Mouse (Mus musculus) forebrain, embryonic 16.5 days (tissue): ENCODE data around the gene Tdrd9. TPM values are rescaled to one million over a fixed set of nuclear protein-coding genes. Genes with fewer than 3 reads are reported as not detected.

Source experiments
- ATAC-seq: fragments of 200-750 bp; cut with Nextera tagmentation; 2 replicates; pipeline ENCODE4 v1.8.0; 2017; ENCODE audit warnings: mild to moderate bottlenecking, moderate library complexity
- H3K27ac ChIP-seq: fragments of 300-500 bp; sonication (generic); 2 replicates; pipeline ENCODE4 v1.5.1; 2014; ENCODE audit warnings: low read length, control low read depth
- H3K27me3 ChIP-seq: fragments of 300-500 bp; sonication (generic); replicated peaks from 2 replicates; pipeline ENCODE4 v1.6.1; 2014; ENCODE audit warnings: low read length; ENCODE audit not compliant: control insufficient read depth, insufficient read depth
- H3K36me3 ChIP-seq: fragments of 300-500 bp; sonication (generic); 2 replicates; pipeline ENCODE4 v1.6.1; 2014; ENCODE audit not compliant: control insufficient read depth, insufficient read depth
- H3K4me1 ChIP-seq: fragments of 300-500 bp; sonication (generic); replicated peaks from 2 replicates; pipeline ENCODE4 v1.6.1; 2014; ENCODE audit warnings: low read length; ENCODE audit not compliant: control insufficient read depth, insufficient read depth
- H3K4me2 ChIP-seq: fragments of 300-500 bp; sonication (generic); 2 replicates; pipeline ENCODE4 v1.6.1; 2014; ENCODE audit warnings: mild to moderate bottlenecking, low read length, control low read depth
- H3K4me3 ChIP-seq: fragments of 300-500 bp; sonication (generic); replicated peaks from 2 replicates; pipeline ENCODE4 v1.5.1; 2014; ENCODE audit warnings: mild to moderate bottlenecking, low read length, control low read depth
- H3K9ac ChIP-seq: fragments of 300-500 bp; sonication (generic); replicated peaks from 2 replicates; pipeline ENCODE4 v1.6.1; 2014; ENCODE audit warnings: low read depth, low read length, control low read depth
- H3K9me3 ChIP-seq: fragments of 300-500 bp; sonication (generic); 2 replicates; pipeline ENCODE4 v1.6.1; 2016; ENCODE audit warnings: low read length; ENCODE audit not compliant: control insufficient read depth
- WGBS: fragments of 180-500 bp; shearing (Covaris S2); extraction: QIAGEN DNeasy Blood & Tissue Kit; methylation state at CpG from one replicate; pipeline ENCODE4 v1.1.7; 2014; 5-methylcytosine and 5-hydroxymethylcytosine counted together
- polyA plus RNA-seq: library from polyadenylated mRNA; unstranded; fragments of >200 nt; fragmentation: Nextera tagmentation; extraction: Ambion mirVana; gene quantifications from 2 replicates; pipeline ENCODE4 v1.2.1, GENCODE M21; 2015

Gene Tdrd9
- 0.19 and 0.44 TPM in 2 replicates for polyA plus RNA-seq

DNA sequence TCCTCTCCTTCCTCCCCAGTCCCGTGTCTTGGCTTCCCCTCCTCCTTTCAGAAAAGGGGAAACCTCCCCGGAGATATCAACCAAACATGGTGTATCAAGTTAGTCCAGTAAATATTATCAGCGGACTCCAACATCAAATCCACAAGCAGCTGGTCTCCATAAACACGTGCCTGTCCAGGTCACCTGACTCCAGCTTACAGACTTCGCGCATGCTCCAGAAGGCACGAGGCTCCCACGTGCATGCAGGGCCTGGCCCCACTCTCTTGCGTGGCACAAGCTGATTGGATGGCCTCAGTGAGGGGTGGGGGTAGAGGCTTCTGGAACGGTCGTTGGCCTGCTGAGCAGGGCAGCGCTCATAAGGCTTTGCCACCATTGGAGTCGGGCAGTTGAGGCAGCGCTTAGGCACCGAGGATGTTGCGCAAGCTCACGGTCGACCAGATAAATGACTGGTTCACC lies at the start of gene Tdrd9:
TSS of gene Tdrd9 (plus strand) at position 329 of the 456 bp plus-strand sequence.
- H3K27ac ChIP-seq = no peak within 1 kb of the TSS
- H3K36me3 ChIP-seq = no peaks in the 10 kb centered on the region
- H3K4me2 ChIP-seq = no peak within 1 kb of the TSS
- no peak within 1 kb of the TSS for H3K4me3 ChIP-seq
- H3K4me1 ChIP-seq = peaks cover under 1% of the 10 kb centered on the region
- no peak for ATAC-seq
- no peak within 1 kb of the TSS for H3K9ac ChIP-seq
- no peaks in the 10 kb centered on the region for H3K9me3 ChIP-seq
- no peaks in the 10 kb centered on the region for H3K27me3 ChIP-seq
- WGBS = 88% methylated on average over 18 of the region's 18 CpGs

DNA sequence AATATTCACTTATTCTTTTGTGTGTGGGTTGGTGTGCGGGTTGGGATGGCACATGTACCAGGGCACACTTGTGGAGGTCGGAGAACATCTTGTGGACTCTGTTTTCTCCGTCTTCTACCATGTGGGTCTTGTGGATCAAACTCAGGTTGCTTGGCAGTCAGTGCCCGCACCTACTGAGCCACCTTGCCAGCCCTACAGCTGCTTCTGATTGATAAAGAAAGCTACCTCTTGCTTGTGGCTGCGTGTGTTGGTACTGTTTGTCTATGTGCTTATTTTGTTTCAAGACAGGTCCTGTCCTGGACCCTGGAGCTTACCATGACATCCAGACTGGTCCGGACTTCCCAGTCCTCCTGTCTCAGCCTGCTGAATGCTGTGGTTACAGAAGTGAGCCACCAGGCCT lies 48.2 kb upstream of the Tdrd9 start:
- Histone ChIP-seq H3K4me2 (no peak overlapping the region), H3K27me3 (no peaks in the 10 kb centered on the region), H3K4me1 (peaks cover 5% of the 10 kb centered on the region; the same call in 1 of the 2 replicates), H3K9me3 (no peaks in the 10 kb centered on the region), H3K27ac (no peak overlapping the region), H3K4me3 (no peak overlapping the region), H3K9ac (no peak overlapping the region), H3K36me3 (no peaks in the 10 kb centered on the region)
- WGBS = 87% methylated on average over 6 of the region's 6 CpGs
- ATAC-seq = no peak

DNA sequence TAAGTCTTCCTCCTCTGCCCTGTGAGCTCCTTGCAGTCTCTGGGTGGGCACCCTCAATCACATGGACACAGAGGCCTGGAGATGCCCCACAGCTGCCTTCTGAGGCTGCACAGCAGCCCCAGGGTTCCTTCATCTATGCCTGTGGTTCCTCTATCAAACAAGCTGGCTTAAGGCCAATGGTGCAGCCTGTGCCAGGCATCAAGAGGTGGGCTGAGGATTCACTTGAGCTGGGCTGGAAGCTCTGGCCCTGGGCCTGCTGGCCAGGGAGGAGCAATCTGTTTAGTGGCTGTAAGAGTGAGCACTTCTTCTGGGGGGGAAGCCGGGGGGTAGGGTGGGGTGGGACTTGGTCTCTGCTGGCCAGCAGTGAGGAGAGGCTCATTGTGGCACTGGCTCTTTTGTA lies 44.0 kb upstream of the Tdrd9 start:
- H3K4me2 ChIP-seq = no peak overlapping the region
- no peak overlapping the region for H3K27ac ChIP-seq
- no peak for ATAC-seq
- H3K4me1 ChIP-seq = peaks cover 5% of the 10 kb centered on the region; the same call in 1 of the 2 replicates
- no peaks in the 10 kb centered on the region for H3K9me3 ChIP-seq
- WGBS = 63% methylated on average over 1 of the region's 1 CpGs
- no peaks in the 10 kb centered on the region for H3K36me3 ChIP-seq
- no peaks in the 10 kb centered on the region for H3K27me3 ChIP-seq
- H3K4me3 ChIP-seq = no peak overlapping the region
- H3K9ac ChIP-seq = no peak overlapping the region

DNA sequence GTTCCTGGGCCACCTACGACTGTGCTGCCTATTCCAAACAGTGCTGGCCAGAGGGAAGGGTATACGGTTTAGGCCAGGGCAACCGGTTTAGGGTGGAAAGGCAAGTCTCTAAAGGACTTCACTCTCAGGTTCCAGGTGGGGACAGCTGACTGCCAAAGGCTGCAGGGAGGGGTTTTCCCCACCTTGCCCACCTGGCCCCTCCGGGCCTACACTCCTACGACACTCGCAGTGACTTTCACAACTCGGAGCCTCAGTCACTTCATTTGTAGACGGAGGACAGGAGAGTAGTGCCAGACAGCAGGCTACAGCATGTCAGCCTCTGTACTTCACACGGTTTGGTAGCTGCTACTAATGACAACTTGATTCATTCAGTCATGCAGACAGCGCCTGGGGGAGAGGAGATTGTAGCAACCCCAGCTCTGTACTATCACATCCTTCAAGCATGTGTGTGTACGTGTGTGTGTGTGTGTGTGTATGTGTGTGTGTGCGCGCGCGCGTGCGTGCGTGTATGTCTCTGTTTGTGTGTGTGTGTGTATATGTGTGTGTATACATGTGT lies 42.9 kb upstream of the Tdrd9 start:
- H3K4me2 ChIP-seq = no peak overlapping the region
- H3K27me3 ChIP-seq = no peaks in the 10 kb centered on the region
- no peaks in the 10 kb centered on the region for H3K36me3 ChIP-seq
- H3K9ac ChIP-seq = no peak overlapping the region
- no peak for ATAC-seq
- H3K27ac ChIP-seq = no peak overlapping the region
- no peaks in the 10 kb centered on the region for H3K9me3 ChIP-seq
- no peak overlapping the region for H3K4me3 ChIP-seq
- 84% methylated on average over 18 of the region's 18 CpGs for WGBS
- H3K4me1 ChIP-seq = peaks cover 5% of the 10 kb centered on the region; the same call in 1 of the 2 replicates

DNA sequence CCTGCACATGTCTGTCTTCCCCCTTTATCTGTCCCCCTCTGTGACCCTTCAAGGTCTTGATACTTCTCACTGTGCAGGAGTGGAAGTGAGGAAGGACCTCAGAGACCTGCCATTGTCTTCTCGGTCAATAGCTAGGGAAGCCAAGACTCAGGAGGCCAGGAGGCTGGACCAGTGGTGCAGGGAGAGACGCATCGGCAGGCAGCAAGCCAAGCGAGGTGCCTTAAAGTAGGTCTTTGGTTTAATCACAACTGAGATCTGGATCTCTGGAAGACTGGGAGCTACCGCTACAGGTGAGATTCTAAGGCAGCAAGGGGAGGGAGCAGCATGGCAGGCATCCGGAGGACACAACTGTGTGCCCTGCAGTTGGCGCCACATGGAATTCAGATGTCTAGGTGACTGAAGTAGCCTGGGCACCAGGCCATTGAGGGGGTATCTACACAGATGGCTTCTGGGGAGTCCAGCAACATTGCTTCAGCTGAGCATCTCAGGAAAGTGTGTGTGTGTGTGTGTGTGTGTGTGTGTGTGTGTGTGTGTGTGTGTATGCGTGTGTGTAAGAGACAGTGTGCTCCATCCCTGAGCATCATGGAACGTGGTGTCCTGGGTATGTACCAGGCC lies 39.8 kb upstream of the Tdrd9 start:
- Histone ChIP-seq H3K27me3 (no peaks in the 10 kb centered on the region), H3K4me1 (peaks cover 8% of the 10 kb centered on the region), H3K4me2 (no peak overlapping the region), H3K9ac (no peak overlapping the region), H3K27ac (no peak overlapping the region), H3K9me3 (no peaks in the 10 kb centered on the region), H3K4me3 (no peak overlapping the region), H3K36me3 (no peaks in the 10 kb centered on the region)
- ATAC-seq = no peak
- WGBS = 84% methylated on average over 9 of the region's 9 CpGs

DNA sequence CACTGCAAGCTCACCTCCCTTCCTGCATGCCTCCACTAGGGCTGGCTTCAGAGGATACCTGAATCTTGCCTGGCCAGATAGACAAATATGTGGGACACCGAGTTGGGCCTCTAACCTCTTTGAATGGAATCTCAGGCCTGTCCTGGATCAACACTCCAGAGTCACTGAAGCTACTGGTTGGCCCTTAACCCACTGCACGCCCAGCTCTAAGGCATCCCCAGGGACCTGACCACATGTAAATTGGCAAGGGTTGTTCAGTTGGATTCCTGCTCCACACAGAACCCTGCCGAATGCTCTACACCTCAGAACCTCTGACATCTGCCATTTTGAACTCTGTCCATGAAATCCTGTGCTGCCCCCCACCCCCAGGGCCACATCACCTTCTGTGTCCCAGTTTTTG lies 38.8 kb upstream of the Tdrd9 start:
- Histone ChIP-seq H3K27ac (no peak overlapping the region), H3K9me3 (no peaks in the 10 kb centered on the region), H3K27me3 (no peaks in the 10 kb centered on the region), H3K9ac (no peak overlapping the region), H3K4me2 (no peak overlapping the region), H3K4me1 (peaks cover 13% of the 10 kb centered on the region), H3K36me3 (no peaks in the 10 kb centered on the region), H3K4me3 (no peak overlapping the region)
- 75% methylated on average over 3 of the region's 3 CpGs for WGBS
- ATAC-seq = no peak

DNA sequence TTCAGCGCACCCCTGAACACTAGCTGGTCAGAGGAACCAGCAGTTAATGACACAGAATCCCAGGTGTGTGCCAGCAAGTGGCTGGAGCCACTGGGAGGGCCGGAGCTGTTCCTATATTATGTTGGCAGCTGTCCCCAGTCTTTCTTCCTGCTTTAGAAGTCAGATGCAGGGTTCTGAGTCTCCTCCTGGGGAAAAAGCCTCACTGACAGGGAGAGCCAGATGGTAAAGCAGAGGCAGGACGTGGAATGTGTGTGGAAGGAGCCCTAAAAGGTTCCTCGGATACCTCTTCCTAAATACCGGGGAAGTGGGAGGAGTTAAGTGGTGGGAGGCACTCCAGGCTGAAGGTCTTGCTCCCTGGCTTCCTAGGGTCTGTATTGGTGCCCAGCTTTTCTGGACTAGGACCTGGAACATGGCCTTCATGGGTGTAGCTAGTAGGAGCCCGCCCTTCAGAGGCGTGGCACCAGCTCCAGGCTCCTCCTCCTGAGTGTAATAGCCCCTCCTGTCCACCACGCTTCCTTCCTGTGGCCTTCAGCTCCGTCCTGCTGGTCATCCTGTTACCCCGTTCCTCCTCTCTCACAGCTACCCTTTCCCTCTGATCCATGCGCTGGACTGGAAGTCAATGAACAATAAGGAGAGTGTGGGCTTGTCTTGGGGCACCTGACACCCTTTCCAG lies 38.2 kb upstream of the Tdrd9 start:
- Histone ChIP-seq H3K4me3 (no peak overlapping the region), H3K36me3 (no peaks in the 10 kb centered on the region), H3K9ac (no peak overlapping the region), H3K4me2 (no peak overlapping the region), H3K27ac (no peak overlapping the region), H3K27me3 (no peaks in the 10 kb centered on the region), H3K9me3 (no peaks in the 10 kb centered on the region), H3K4me1 (peaks cover 11% of the 10 kb centered on the region)
- ATAC-seq = no peak
- WGBS = 66% methylated on average over 11 of the region's 11 CpGs

DNA sequence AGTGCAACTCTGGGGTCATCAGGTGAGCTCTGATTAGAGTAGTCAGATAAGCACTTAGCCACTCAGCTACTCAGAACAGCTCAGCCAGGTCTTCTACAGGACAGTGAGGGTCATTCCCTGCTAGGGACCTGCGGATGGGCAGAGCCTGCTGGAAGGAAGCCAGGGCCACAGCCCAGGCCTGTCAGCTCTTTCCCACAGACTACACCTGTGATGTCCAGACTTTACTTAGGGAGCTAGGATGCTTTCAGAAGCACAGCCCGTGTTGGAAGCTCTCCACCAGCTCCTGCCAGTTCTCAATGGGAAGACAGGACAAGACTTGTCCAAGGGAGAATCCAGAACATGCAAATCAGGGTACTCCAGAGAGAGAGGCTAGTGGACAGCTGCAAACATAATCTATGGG lies 37.4 kb upstream of the Tdrd9 start:
- Histone ChIP-seq H3K4me1 (peaks cover 11% of the 10 kb centered on the region), H3K9ac (no peak overlapping the region), H3K9me3 (no peaks in the 10 kb centered on the region), H3K27me3 (no peaks in the 10 kb centered on the region), H3K4me3 (no peak overlapping the region), H3K27ac (no peak overlapping the region), H3K4me2 (no peak overlapping the region), H3K36me3 (no peaks in the 10 kb centered on the region)
- no peak for ATAC-seq
- 72% methylated on average over 2 of the region's 2 CpGs for WGBS

DNA sequence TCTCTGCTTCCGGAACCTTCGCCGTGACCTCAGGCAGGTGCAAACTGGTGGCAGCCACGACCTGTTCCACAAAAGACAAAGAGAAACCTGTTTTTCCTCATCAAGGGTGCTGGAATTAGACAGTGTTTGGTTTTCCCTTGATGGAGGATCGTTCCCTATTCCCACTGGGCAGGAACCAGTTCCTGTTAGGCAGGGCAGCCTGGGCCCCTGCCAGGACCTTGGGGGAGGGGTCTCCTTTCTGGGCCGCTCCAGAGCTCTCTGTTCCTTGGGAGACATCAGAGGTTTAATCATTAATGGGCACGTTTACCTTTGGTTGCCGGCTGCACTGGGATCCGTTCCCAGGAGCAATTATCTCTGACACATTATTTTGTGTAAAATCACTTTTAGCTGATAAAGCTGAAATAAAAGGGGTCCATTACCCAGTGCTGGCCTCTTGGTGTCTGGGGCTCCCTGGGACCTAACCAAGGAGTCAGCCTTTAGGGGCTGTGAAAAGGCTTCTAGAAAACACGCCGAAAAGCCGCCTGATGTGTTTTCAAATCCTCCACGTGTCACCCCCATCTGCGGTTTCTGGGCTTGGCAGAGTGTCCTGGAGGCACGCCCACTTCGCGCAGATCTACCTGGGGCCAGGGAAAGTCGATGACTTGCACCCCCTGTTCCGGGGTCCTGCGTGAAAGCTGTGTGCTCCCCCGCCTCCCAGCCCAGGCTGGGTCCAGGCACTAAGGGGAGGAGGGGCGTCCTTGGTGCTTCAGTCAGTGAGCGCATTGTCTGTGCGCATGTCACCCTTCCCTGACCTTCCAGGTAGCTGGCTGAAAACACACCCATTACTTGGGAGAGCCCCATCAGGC lies 34.4 kb upstream of the Tdrd9 start:
- H3K4me3 ChIP-seq = no peak overlapping the region
- H3K27me3 ChIP-seq = no peaks in the 10 kb centered on the region
- ATAC-seq = peak; percentile 81
- H3K9ac ChIP-seq = 0 out of 2 replicates have a peak overlapping the region, but pooled peaks have one; percentile 19
- H3K27ac ChIP-seq = no peak overlapping the region; the same call in 1 of the 2 replicates
- whole genome bisulfite sequencing = 31% methylated on average over 24 of the region's 24 CpGs
- H3K4me2 ChIP-seq = 0 out of 2 replicates have a peak overlapping the region, but pooled peaks have one; percentile 14
- H3K36me3 ChIP-seq = no peaks in the 10 kb centered on the region
- no peaks in the 10 kb centered on the region for H3K9me3 ChIP-seq
- peaks cover 11% of the 10 kb centered on the region for H3K4me1 ChIP-seq
